Mouse (Mus musculus) bone marrow macrophage, adult 2 months (primary cell): ENCODE measurements around the gene Sipa1. TPM values are rescaled to one million over a fixed set of nuclear protein-coding genes. Genes with fewer than 3 reads are reported as not detected.

Experiments
- H3K27ac ChIP-seq: 2 replicates; pipeline ENCODE4 v1.5.1; 2012; ENCODE audit warnings: low read depth, low read length; ENCODE audit not compliant: insufficient read depth
- H3K4me1 ChIP-seq: 2 replicates; pipeline ENCODE4 v1.6.1; 2012; ENCODE audit warnings: low read length; ENCODE audit not compliant: control insufficient read depth, insufficient read depth
- H3K4me3 ChIP-seq: 2 replicates; pipeline ENCODE4 v1.5.1; 2012; ENCODE audit warnings: mild to moderate bottlenecking, low read length, moderate library complexity; ENCODE audit not compliant: insufficient read depth
- CTCF ChIP-seq: IDR thresholded peaks from 2 replicates; pipeline ENCODE4 v1.5.1; 2012; ENCODE audit warnings: low read depth, mild to moderate bottlenecking, low read length, moderate library complexity
- POLR2A ChIP-seq: IDR thresholded peaks from 2 replicates; pipeline ENCODE4 v1.6.1; 2012; ENCODE audit warnings: mild to moderate bottlenecking, low read depth, low read length, borderline replicate concordance
- polyA plus RNA-seq: library from polyadenylated mRNA; stranded (reverse); fragments of >200 nt; gene quantifications from 2 replicates; pipeline ENCODE4 v1.2.4, GENCODE M21; 2012; ENCODE audit not compliant: missing spikeins, insufficient read depth, insufficient read length

Gene Sipa1
- polyA plus RNA-seq, 1 experiment: 117 TPM

GRCm38 (mm10) chr19:5608707-5609106 is 54.8 kb downstream of the Sipa1 start:
- TF ChIP-seq POLR2A (no peak), CTCF (no peak)
- no peak overlapping the region for H3K27ac ChIP-seq
- peaks cover 28% of the 10 kb centered on the region for H3K4me1 ChIP-seq
- peak overlapping the region; percentile 71 for H3K4me3 ChIP-seq

GRCm38 (mm10) chr19:5607705-5608410 is 55.6 kb downstream of the Sipa1 start:
- TF ChIP-seq POLR2A (no peak), CTCF (no peak)
- H3K27ac ChIP-seq: no peak overlapping the region

GRCm38 (mm10) chr19:5606196-5606595 is 57.3 kb downstream of the Sipa1 start:
- H3K4me1 ChIP-seq: peaks cover 27% of the 10 kb centered on the region
- H3K27ac ChIP-seq: no peak overlapping the region
- no peak overlapping the region for H3K4me3 ChIP-seq
- TF ChIP-seq POLR2A: no peak
- TF ChIP-seq CTCF: no peak

More at GRCm38 (mm10) chr19:5607705-5608410, 55.6 kb downstream of the Sipa1 start:
- Histone ChIP-seq H3K4me3 (no peak overlapping the region), H3K4me1 (peaks cover 30% of the 10 kb centered on the region)

DNA sequence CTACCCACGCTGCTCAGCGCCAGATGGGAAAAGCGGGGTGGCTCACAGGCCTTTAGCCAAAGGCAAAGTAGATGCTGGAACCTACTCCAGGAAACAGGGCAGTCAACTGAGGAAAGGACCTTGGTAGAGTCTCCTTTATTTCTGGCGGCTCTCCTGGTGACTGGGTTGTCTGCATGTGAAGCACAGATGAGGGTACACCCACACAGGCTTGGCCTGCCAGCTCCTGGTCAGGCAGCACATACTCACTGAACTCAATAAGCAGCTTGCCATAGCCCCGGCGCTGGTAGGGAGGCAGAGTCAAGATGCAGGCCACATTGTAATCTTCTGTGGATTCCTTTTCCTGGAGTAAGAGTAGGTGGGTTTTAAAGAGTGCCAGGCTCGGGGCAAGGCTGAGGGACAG is 58.4 kb downstream of the Sipa1 start:
- TF ChIP-seq CTCF (no peak), POLR2A (no peak)
- Histone ChIP-seq H3K27ac (no peak overlapping the region), H3K4me3 (no peak overlapping the region), H3K4me1 (peaks cover 21% of the 10 kb centered on the region)

DNA sequence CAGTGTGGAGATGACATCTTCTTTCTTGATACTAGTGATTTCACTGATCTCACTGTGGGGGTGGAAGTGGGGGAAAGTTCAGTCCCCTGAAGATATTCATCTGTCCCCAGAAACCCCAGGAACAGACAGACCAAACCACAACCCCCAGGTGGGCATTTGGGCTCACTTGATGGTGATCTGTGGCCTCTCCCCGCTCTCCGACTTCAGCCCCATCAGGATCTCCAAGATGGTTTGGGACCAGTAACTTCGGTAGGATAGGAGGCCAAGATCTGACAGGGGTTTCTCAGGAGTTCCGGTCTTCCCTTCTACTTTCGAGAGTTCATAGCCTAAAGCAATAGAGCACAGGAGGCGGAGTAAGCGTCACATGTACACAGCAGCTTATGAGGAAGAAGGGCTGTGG is 59.8 kb downstream of the Sipa1 start:
- Histone ChIP-seq H3K27ac (peak overlapping the region; percentile 3; the same call in 1 of the 2 replicates), H3K4me3 (no peak overlapping the region), H3K4me1 (peaks cover 17% of the 10 kb centered on the region)
- TF ChIP-seq CTCF (no peak), POLR2A (no peak)

DNA sequence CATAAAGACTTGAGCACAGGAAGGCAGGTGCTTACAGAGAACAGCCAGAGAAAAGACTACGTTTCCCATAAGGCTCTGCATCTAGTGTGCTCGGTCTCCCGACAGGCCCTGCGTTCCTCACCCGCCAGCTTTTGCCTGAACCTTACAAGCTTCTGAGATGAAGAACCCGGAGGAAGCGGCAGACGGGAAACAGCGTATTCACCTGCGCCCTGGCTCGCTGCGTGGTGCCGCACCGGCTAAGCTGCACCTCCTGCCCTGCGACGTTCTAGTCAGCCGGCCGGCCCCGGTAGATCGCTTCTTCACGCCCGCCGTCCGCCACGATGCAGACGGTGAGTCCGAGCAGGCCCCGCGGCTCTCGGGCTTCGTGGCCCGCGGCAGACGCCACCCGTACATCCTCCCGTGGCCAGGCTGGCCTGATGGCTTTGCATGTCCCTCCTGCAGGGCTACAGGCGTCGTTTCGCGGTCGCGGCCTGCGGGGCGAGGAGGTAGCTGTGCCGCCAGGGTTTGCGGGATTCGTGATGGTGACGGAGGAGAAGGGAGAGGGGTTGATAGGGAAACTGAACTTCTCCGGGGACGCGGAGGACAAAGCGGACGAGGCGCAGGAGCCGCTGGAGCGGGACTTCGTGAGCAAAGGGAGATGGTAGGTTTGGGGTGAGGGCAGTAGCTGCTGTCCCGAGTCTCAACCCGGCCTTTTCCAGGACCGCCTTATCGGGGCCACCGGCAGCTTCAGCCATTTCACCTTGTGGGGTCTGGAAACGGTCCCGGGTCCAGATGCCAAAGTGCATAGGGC is 61.6 kb downstream of the Sipa1 start, which contains the start of gene Rnaseh2c:
Gene Rnaseh2c, plus strand, starts transcription at position 122 of the 790 bp plus-strand sequence.
- no peak for TF ChIP-seq POLR2A
- TF ChIP-seq CTCF: no peak
- peak within 1 kb of the TSS; percentile 94 for H3K4me3 ChIP-seq
- peaks cover 17% of the 10 kb centered on the region for H3K4me1 ChIP-seq
- H3K27ac ChIP-seq: peak within 1 kb of the TSS; percentile 39

Other genes with a start within 250 kb of the Sipa1 start
- 160 and 167 TPM in 2 replicates for gene Drap1, start 238.7 kb downstream of the Sipa1 start, polyA plus RNA-seq
- gene AI837181, start 238.6 kb downstream of the Sipa1 start, polyA plus RNA-seq: 47.5 and 53.7 TPM in 2 replicates
- 0.50 and 1.6 TPM in 2 replicates for gene Fosl1, start 216.2 kb downstream of the Sipa1 start, polyA plus RNA-seq
- 3.6 and 4.2 TPM in 2 replicates for gene Ccdc85b, start 205.8 kb downstream of the Sipa1 start, polyA plus RNA-seq
- 69.7 and 70.6 TPM in 2 replicates for gene Fibp, start 203.1 kb downstream of the Sipa1 start, polyA plus RNA-seq
- gene Ctsw, start 195.2 kb downstream of the Sipa1 start, polyA plus RNA-seq: not detected in 2 replicates
- gene Efemp2, start 189.8 kb downstream of the Sipa1 start, polyA plus RNA-seq: 9.1 and 11.3 TPM in 2 replicates
- gene Mus81, start 175.3 kb downstream of the Sipa1 start, polyA plus RNA-seq: 16.7 and 19.8 TPM in 2 replicates
- 1,898 and 2,021 TPM in 2 replicates for gene Cfl1, start 173.3 kb downstream of the Sipa1 start, polyA plus RNA-seq
- gene 1700020D05Rik, start 159.9 kb downstream of the Sipa1 start, polyA plus RNA-seq: 5.1 and 7.7 TPM in 2 replicates
- gene Snx32, start 153.2 kb downstream of the Sipa1 start, polyA plus RNA-seq: 34.1 and 43.8 TPM in 2 replicates
- gene Ovol1, start 103.1 kb downstream of the Sipa1 start, polyA plus RNA-seq: not detected in 2 replicates
- gene Ap5b1, start 95.7 kb downstream of the Sipa1 start, polyA plus RNA-seq: 13.5 and 14.4 TPM in 2 replicates
- gene Rnaseh2c, start 61.8 kb downstream of the Sipa1 start, polyA plus RNA-seq: 82.4 and 102 TPM in 2 replicates
- 56.1 and 56.6 TPM in 2 replicates for gene Kat5, start 53.5 kb downstream of the Sipa1 start, polyA plus RNA-seq
- gene Rela, start 26.2 kb downstream of the Sipa1 start, polyA plus RNA-seq: 77.1 and 93.4 TPM in 2 replicates
- 79.9 and 99.1 TPM in 2 replicates for gene Map3k11, start 25.0 kb upstream of the Sipa1 start, polyA plus RNA-seq
- gene Pcnx3, start 25.2 kb upstream of the Sipa1 start, polyA plus RNA-seq: 43.3 and 54.9 TPM in 2 replicates
- not detected in 2 replicates for gene Kcnk7, start 40.7 kb upstream of the Sipa1 start, polyA plus RNA-seq
- 123 and 125 TPM in 2 replicates for gene Ehbp1l1, start 62.6 kb upstream of the Sipa1 start, polyA plus RNA-seq
- gene Fam89b, start 65.9 kb upstream of the Sipa1 start, polyA plus RNA-seq: 167 and 176 TPM in 2 replicates
- 11.4 and 15.7 TPM in 2 replicates for gene Ltbp3, start 77.2 kb upstream of the Sipa1 start, polyA plus RNA-seq
- gene Scyl1, start 107.7 kb upstream of the Sipa1 start, polyA plus RNA-seq: 46.7 and 48.3 TPM in 2 replicates
- 24.6 and 25.2 TPM in 2 replicates for gene Frmd8, start 211.6 kb upstream of the Sipa1 start, polyA plus RNA-seq
- gene Slc25a45, start 214.1 kb upstream of the Sipa1 start, polyA plus RNA-seq: 74.2 and 78.0 TPM in 2 replicates
- gene Tigd3, start 230.4 kb upstream of the Sipa1 start, polyA plus RNA-seq: 0.61 and 0.70 TPM in 2 replicates
- gene Dpf2, start 249.3 kb upstream of the Sipa1 start, polyA plus RNA-seq: 69.3 and 75.2 TPM in 2 replicates